Mouse (Mus musculus): ENCODE measurements around the gene Olfr435.
"Not testable (repeated sequence)": the region's sequence is repeated elsewhere in the genome, so short reads cannot be mapped to it uniquely, and the experiment has no call there.

The Olfr435 gene

GRCm38 (mm10) chr6:43196781-43197180 lies at the start of gene Olfr435:
Gene Olfr435 (plus strand): TSS chr6:43197146.
- CTCF ChIA-PET = no interaction called here

- CTCF ChIA-PET = no interaction called here
Measured at GRCm38 (mm10) chr6:43159502-43159901, 37.4 kb upstream of the Olfr435 start.

- CTCF ChIA-PET = no interaction called here
Measured at GRCm38 (mm10) chr6:43162982-43163381, 34.0 kb upstream of the Olfr435 start, which contains the start of gene Olfr437. Gene Olfr437 (plus strand): TSS chr6:43163282.

GRCm38 (mm10) chr6:43167246-43167645 lies 29.7 kb upstream of the Olfr435 start:
- CTCF ChIA-PET = no interaction called here

- CTCF ChIA-PET = no interaction called here
Measured at GRCm38 (mm10) chr6:43171840-43172239, 25.1 kb upstream of the Olfr435 start, which contains the start of gene Olfr13. Gene Olfr13 (plus strand): TSS chr6:43172140.

- CTCF ChIA-PET = no interaction called here
Measured at GRCm38 (mm10) chr6:43178129-43178528, 18.8 kb upstream of the Olfr435 start.

- CTCF ChIA-PET = no interaction called here
Measured at GRCm38 (mm10) chr6:43178584-43179501, 18.1 kb upstream of the Olfr435 start.

- CTCF ChIA-PET = no interaction called here
Measured at GRCm38 (mm10) chr6:43190986-43191385, 6.0 kb upstream of the Olfr435 start.

GRCm38 (mm10) chr6:43198094-43198493 lies 1.1 kb downstream of the Olfr435 start:
- CTCF ChIA-PET = no interaction called here

- CTCF ChIA-PET = no interaction called here
Measured at GRCm38 (mm10) chr6:43202786-43203185, 5.8 kb downstream of the Olfr435 start.

- CTCF ChIA-PET = no interaction called here
Measured at GRCm38 (mm10) chr6:43205355-43205754, 8.4 kb downstream of the Olfr435 start.

- CTCF ChIA-PET = not testable (repeated sequence)
Measured at GRCm38 (mm10) chr6:43212873-43213272, 15.9 kb downstream of the Olfr435 start, which contains the start of gene Olfr434. Gene Olfr434 (plus strand): TSS chr6:43213021.

GRCm38 (mm10) chr6:43231255-43231654 lies 34.3 kb downstream of the Olfr435 start, which contains the start of gene Olfr47:
Gene Olfr47 (plus strand): TSS chr6:43231529.
- CTCF ChIA-PET = not testable (repeated sequence)

GRCm38 (mm10) chr6:43242061-43242460 lies 45.1 kb downstream of the Olfr435 start:
- CTCF ChIA-PET = no interaction called here

- CTCF ChIA-PET = no interaction called here
Measured at GRCm38 (mm10) chr6:43247396-43247795, 50.5 kb downstream of the Olfr435 start.

- CTCF ChIA-PET = no interaction called here
Measured at GRCm38 (mm10) chr6:43252994-43253393, 56.0 kb downstream of the Olfr435 start.
